Mouse (Mus musculus) urinary bladder, postnatal 14 days (tissue): ENCODE measurements around the gene Fuca1.
"Not testable (repeated sequence)": the region's sequence is repeated elsewhere in the genome, so short reads cannot be mapped to it uniquely, and the experiment has no call there.

ENCODE experiments used
- DNase-seq: peaks from one replicate; pipeline ENCODE4 v3.0.0; 2021; ENCODE audit warnings: low spot score

Fuca1 gene

DNA sequence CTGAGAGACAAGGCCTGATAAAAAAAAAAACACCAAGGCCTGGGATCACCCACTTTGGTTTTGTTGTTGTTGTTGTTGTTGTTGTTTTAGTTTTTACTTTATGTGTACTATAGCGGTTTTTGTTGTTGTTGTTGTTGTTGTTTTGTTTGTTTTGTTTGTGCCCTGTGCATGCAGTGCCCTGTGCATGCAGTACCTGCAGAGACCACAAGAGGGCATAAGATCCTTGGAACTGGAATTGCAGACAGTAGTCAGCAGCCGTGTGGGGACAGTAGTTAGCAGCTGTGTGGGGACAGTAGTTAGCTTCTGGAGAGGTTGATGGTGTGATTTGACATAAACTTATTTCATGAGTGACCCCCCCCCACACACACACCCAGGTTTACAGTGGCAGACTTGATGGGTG, 33.7 kb downstream of the Fuca1 start:
- DNase-seq = peak; percentile 81

DNA sequence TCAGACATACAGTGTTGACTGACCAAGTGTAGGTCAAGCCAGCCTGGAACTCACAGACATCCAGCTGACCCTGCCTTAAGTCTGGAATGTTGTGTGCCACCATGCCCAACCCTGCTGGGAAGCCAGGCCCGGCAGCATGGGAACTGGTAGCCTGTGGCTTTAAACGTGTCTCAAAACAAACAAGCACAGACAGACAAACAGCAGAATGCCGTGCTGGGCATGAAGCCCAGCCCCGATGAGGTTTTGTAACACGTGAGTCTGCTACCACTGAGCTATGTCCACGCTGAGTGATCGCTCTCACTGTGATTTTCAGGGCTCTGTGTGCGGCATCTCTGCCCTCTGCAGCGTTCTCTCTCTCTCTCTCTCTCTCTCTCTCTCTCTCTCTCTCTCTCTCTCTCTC, 35.4 kb downstream of the Fuca1 start:
- no peak for DNase-seq

DNA sequence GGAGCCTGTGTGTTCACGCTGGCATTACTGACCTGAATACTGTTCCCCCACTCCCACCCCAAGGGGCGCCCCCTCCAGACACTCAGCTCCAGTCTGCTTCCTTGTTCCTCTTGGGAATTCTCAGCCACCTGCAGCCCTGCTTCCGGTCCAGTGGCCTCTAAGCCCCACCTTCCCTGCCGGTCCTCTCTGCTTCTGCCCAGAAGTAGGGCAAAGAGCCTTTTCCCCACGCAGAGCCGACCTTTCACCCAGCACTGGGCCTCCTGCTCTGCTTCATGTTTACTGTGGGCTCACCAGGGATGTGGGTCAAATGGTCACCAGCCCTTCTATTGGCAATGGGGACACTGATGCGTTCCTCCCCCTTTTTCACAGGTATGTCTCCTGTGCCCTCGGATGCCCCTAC, 37.8 kb downstream of the Fuca1 start:
- peak; percentile 74 for DNase-seq

DNA sequence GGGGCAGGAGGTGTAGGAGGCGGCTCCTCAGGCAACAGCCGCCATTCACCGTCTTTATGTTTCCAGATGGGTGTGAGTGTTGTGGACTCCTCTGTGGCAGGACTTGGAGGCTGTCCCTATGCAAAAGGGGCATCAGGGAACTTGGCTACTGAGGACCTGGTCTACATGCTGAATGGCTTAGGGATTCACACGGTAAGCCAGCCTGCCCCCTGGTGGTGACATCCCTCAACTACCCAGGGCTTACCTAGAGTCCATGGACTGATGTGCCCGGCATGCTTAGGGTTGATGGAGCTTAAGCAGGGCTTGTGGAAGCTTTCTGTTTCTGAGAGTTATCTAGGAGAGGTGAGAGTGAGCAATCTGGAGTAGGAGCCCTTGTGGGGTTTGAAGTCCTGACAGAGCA, 40.2 kb downstream of the Fuca1 start:
- DNase-seq = peak; percentile 87

DNA sequence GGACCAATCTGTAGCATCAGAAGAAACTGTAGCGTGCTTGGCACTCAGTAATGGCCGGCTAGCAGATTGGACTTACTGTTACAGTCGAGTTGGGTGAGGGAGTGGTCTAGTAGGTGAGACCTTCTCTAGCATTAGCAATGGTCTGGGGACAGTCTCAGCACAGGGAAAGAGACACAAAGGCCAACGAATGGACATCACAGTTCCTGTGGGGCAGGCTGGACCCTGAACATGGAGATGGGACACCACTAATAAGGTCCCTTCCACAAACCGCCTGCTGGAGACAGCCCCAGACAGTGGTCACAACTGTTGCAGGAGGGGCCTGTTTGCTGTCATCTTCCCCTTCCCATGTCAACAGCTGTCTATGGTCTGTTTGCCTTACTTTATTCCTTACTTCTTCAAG, 41.2 kb downstream of the Fuca1 start:
- no peak for DNase-seq

DNA sequence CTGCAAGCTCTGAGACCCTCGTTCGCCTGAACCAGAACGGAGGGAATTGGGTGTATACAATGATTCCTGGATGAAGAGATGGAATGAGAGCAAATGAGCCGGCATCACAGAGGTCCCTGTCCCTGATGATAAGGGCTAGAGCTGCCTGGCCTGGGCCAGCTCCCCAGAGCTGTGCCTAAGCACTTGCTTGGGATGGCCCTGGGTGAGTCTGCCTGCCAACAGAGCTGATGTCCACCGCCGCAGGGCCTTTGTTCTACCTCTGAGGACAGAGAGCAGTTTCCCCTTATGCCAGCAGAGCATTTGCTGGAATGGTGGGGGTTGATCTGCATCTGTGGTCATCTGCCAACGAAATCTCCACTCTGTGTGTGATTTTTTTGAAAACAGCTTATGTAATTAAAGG, 41.7 kb downstream of the Fuca1 start:
- DNase-seq = no peak

DNA sequence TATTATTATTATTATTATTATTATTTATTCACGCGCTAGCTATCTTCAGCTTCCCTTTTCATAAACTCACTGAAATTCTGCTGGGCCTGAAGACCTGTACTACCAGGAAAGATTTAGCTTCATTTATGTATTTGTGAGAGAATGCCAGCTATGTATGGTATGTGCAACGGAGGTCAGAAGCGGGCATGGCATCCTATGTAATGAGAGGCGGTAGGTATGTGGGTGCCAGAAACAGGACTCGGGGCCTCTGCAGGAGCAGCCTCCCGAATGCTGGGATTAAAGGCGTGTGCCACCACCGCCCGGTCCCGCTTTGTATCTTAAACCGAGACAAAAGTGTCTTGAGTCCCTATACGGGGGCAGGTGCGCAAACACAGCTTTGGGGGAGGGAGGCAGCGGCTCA, 42.4 kb downstream of the Fuca1 start:
- DNase-seq = no peak

DNA sequence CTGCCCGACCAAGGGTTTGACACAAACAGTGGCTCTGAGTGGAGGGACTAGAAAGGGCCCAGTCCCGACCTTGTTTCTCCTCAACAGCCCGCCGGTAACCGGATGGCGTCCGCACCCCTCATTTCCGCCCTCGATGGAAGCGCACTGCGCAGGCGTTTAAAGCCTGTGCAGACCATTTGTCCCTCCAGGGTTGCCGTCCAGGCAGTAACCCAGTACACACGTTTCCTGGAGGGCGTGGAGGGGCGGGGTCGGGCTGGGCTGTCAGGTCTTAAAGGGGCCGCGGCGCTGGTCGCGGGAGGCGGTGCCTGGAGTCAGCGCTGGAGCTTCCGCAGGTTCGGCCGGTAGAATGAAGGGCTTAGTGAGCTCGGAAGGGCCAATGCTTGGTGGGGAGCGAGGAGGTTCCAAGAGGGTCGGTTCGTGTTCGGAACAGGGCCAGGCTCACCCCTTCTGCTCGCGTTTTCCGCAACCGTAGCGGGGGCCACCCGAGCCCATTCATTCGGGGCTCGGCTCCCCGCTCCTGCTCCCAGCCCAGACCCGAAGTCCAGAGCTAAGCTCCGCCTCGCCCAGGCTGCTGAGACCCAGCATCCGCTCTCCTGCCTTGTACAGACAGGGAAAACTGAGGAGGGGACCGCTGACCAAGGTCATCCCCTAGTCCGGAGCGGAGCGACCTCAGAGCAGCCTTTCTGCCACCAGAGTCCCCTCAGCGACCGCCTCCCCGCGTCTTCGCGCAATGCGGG, 43.1 kb downstream of the Fuca1 start, which contains the start of gene Gale:
Gene Gale (plus strand): TSS at position 271 of the 737 bp plus-strand sequence.
- peak; percentile 95 for DNase-seq

DNA sequence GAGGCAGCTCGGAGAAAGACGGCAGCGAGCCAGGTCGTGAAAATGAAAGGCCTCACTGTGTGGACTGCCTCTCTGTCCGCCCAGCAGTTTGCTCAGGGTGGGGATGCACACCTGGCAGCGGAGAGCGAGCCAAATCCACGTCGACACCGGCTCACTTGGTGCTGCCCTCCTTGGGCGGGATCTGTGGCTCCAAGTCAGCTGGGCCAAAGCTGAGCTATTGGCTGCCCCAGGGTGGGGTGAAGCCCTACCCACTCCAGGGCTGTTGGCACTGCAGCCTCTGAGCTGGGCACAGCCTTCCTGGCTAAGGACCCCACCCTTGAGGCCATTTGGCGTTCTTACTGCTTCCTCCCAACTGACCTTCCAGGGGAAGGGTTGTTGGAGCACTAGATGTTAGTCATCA, 43.9 kb downstream of the Fuca1 start:
- peak; percentile 83 for DNase-seq

DNA sequence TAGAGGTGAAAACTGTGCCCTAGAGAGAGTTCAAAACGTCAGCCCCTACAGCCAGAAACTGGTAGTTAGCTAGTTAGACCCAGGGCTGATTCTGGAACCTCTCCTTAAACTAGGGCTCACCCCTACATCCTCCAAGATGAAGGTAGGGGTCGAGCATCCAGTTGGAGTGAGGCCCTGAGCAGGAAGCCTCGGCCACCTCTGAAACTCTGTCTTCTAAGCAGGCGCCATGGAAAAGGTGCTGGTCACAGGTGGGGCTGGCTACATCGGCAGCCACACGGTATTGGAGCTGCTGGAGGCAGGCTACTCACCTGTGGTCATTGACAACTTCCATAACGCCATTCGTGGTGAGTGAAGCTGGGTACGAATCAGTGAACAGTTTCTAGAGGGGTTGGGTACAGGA, 44.6 kb downstream of the Fuca1 start:
- no peak for DNase-seq

DNA sequence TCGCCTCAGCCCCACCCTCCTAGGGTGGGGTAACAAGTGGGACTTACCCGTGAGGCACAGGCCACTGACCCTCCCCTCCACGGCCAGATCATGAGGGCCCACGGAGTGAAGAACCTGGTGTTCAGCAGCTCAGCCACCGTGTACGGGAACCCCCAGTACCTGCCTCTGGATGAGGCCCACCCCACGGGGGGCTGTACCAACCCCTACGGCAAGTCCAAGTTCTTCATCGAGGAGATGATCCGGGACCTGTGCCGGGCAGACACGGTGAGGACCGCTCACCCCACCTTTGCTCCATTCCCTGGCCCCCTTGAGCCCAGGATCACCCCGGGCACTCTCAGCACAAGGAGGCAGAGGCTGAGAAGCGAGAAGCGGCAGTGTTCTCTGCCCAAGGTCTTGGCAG, 45.7 kb downstream of the Fuca1 start:
- no peak for DNase-seq

DNA sequence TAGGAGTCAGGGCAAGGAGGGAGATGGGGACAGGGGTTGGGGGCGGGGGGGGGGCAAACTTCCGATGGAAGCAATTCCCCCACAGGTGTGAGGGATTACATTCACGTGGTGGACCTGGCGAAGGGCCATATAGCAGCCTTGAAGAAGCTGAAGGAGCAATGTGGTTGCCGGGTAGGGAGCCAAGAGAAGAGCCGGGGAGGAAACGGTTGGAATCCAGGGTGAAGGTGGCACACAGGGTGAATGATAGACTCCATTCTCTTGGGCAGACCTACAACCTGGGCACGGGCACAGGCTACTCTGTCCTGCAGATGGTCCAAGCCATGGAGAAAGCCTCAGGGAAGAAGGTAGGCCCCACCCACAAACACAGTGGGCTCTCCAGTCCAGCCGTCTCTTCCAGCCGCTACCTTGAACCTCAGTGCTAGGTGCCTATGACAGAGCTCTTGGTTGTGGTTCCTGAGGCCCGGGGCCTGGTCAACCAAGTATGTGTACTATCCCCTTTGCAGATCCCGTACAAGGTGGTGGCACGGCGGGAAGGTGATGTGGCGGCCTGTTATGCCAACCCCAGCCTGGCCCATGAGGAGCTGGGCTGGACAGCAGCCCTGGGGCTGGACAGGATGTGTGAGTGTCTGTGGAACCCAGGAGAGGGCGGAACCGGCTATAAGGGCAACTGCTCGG, 46.7 kb downstream of the Fuca1 start:
- no peak for DNase-seq

DNA sequence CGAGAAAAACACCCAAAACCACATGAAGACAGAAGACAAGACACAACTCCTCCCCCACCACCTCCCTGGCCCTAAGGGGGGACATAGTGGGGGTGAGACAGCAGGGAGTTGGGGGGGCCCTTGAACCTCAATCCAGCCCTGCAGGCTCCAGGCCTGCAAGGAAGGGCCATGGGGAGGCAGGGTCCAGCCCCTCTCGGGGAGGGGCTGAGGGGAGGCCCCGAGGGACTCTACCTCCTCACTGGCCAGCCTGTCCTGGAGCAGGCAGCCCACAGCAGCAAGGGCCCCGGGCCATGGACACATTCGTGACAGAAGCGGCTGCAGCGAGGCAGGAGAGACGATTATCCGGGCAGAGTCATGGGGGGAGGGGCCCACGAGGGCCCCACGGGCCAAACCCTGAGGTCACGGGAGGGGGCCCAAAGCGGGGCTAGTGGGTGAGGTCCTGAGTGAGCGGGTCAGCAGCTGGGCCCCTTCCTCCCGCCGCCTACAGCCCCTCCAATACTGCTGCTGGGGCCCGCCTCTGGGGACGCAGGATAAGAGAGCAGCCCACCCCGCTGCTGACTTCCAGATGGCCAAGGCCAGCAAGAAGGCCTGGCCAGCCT, 47.8 kb downstream of the Fuca1 start:
- no peak for DNase-seq

DNA sequence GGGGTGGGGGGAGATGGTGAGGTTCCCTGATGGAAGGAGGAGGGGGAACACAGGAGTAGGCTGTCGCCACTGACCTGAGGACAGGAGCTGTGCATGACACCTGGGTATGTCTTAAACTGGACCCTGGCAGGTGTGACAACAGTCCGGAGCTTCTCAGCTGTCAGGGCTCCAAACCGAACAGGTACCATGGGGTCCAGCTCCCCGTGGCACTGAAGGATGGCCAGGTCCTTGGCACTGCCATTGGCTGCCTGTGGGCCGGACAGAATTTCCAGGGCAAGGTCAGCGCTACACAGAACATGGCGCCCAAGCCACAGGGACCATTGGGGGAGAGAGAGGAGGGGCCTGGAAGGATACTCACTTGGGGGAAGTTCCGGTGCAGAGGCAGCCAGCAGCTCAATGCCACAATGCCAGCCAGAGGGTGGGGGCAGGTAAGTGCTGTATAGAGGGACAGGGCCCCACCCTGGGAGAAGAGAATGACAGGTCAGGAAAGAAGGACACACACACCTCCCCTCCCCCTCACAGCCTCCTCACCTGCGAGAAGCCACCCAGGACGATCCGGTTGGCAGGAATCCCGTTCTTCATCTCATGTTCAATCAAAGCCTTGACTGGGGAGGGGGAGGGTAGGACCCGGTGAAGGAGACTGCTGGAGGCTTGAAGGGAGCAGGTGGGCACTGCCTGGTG, 48.7 kb downstream of the Fuca1 start:
- no peak for DNase-seq

DNA sequence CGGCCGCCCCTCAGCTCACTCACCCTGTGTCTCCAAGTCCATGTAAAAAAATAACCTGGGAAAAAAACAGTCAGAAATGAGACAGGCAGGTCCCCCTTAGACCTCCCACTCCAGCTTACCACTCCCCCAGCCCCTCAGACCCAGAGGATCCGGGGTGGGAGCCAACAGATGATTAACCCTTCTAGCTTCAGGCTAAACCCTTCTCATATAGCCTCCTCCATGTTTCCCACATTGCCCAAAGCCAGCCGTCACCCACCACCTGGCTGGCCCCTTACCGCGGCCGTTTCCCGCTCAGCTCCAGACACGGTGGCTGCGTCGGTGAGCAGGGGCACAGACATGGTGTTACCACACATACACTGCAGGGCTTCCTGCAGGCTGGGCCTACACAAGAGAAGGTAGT, 50.0 kb downstream of the Fuca1 start:
- no peak for DNase-seq

DNA sequence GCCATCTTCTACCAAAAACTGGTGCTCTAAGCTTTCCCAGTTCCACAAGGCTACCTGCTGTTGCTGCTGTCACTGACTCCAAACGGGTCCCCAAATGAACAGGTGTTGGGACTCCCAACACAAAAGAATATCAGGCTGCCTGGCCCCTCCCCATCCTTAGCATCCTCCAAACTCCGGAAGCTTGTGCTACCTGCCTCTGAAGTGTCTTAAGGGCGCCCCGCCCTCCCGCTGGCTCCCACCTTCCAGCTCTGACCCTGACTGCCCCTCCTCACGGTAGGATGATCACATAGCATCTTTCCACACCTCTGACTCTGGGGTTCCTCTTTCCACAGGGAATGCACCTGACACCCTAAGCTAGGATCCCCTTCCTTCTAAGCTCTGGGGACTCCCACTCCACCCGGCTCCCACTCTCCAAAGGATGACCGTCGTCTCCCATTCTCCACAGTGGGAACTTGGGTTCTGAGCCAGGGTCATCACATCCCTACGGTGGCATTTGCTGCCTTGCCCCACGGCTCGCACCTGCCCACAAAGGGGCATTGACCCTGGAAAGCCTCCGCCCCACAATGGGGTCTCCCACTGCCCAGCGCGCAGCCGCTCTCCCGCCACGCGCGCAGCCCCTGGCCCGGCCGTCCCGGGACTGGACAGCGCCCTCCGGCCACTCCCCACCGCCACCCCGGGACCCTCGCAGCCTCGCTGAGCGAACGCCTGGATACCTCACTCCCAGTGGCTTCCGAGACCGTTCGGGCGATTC, 51.4 kb downstream of the Fuca1 start:
- DNase-seq = no peak

DNA sequence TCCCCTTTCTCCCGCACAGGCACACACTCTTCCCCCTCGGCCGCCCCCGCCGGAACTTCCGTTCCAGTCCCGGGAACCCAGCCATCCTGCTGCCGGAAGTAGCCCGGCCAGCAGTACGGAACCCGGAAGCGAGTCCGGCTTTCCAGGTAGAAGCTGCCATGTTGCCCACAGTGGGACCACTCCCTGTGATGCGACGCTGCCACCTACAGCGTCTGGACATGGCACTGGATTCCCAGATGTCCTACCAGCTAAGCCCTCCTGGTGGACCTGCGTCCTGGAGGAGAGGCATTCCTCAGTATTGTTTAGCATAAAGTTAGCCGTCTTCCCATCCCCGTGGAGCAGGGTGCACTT, 52.0 kb downstream of the Fuca1 start, which contains the start of gene Lypla2:
Gene Lypla2 (minus strand): TSS at position 71 of the 351 bp plus-strand sequence.
- DNase-seq = peak; percentile 91

DNA sequence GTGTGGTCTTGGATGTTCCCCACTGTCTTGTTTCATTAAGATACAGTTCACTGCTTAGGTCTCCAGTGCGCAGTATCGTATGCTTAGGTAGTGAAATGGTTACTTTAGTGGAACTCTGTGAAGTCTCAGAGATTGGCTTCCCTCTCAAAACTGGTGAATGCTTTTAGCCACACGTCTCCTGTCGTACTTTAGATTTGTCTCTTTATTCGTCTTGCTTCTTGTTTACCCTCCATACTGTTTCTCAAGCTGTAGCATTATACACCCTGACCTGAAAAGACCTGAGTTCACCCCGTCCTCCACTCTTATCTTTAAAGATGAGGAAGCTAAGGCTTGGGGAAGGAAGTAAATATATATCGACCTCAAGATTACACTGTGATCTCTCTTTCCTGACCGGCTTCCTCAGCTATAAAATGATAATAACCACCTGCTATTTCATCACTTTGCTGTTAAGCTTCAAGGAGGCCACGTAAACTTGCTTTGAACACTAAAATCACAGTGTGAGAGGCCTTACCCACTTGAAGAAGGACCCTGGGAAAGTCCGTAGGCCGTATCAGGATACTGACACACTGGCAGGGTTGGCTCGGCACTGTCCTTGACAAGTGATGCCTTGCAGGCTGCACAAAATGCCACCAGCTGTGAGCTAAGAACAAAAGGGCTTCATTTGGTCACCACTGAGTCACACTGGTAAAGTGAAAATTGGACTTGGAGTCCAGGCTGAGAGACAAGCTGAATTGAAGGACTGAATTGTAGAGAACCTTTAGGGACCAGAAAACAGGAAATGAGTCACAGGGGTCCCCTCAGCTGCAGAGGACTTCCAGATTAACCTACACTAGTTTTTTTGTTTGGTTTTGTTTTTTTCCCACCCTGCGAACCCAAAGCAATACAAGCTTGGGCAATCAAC, 52.6 kb downstream of the Fuca1 start:
- DNase-seq = no peak

DNA sequence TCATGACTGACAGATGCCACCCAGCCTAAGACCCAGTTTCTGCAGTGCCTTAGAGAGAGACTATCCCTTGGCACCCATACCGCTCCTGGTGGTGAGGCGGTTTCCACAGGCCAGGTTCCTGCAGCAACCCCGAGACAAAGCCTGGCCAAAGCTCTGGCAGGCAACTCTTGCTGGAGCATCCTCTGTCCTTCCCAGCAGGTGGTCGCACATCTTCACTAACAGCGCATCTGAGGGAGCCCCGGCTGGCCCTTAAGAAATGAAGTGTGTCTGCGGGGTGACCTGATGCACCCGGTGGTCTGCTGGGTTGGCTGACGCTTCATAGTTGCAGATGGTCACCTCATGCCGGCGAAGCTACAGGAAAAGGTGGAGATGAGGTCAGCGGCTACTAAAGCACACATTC, 55.6 kb downstream of the Fuca1 start:
- no peak for DNase-seq

DNA sequence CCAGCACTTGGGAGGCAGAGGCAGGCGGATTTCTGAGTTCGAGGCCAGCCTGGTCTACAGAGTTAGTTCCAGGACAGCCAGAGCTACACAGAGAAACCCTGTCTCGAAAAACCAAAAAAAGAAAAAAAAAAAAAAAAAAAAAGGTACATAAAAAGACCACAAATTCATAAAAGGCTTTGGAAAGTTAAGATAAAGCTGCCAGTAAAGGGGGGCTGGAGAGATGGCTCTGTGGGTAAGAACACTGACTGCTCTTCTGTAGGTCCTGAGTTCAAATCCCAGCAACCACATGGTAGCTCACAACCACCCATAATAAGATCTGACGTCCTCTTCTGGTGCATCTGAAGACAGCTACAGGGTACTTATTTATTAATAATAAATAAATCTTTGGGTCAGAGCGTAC, 59.7 kb downstream of the Fuca1 start:
- not testable (repeated sequence) for DNase-seq

DNA sequence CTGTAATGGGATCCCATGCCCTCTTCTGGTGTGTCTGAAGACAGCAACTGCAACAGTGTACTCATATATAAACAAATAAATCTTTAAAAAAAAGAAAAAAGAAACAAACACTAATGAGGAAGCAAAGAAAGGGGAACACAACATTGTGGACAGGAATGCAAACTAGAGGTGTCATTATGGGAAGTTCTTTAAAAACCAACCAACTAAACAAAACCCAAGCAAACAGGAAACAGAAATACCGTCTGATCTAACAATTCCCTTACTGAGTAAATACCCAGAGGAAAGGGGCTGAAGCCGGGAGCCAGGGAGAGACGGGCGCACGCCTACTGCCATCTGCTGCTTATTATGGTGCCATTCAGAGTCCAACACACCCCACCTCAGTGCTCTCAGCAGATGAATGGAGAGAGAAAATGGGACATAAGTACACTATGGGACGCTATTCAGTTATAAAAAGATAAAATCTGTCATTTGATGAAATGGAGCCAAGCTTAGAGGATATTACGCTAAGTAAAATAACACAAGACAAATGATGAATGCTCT, 61.1 kb downstream of the Fuca1 start:
- DNase-seq = no peak
